Mouse (Mus musculus) liver, embryonic 12.5 days (tissue): ENCODE measurements around the gene Pafah2. TPM values are rescaled to one million over a fixed set of nuclear protein-coding genes. Genes with fewer than 3 reads are reported as not detected.

Source experiments
- ATAC-seq: fragments of 200-750 bp; cut with Nextera tagmentation; 2 replicates; pipeline ENCODE4 v1.8.0; 2017; ENCODE audit warnings: moderate number of reproducible peaks, mild to moderate bottlenecking, moderate library complexity
- H3K27ac ChIP-seq: fragments of 300-500 bp; sonication (generic); 2 replicates; pipeline ENCODE4 v1.5.1; 2016; ENCODE audit warnings: mild to moderate bottlenecking
- H3K27me3 ChIP-seq: fragments of 300-500 bp; sonication (generic); replicated peaks from 2 replicates; pipeline ENCODE4 v1.6.1; 2016; ENCODE audit warnings: mild to moderate bottlenecking, moderate library complexity
- H3K36me3 ChIP-seq: fragments of 300-500 bp; sonication (generic); 2 replicates; pipeline ENCODE4 v1.6.1; 2016; ENCODE audit warnings: mild to moderate bottlenecking, moderate library complexity
- H3K4me1 ChIP-seq: fragments of 300-500 bp; sonication (generic); 2 replicates; pipeline ENCODE4 v1.6.1; 2016
- H3K4me2 ChIP-seq: fragments of 300-500 bp; sonication (generic); 2 replicates; pipeline ENCODE4 v1.6.1; 2016; ENCODE audit warnings: mild to moderate bottlenecking, moderate library complexity
- H3K4me3 ChIP-seq: fragments of 300-500 bp; sonication (generic); 2 replicates; pipeline ENCODE4 v1.5.1; 2016; ENCODE audit warnings: mild to moderate bottlenecking, moderate library complexity
- H3K9ac ChIP-seq: fragments of 300-500 bp; sonication (generic); 2 replicates; pipeline ENCODE4 v1.6.1; 2016; ENCODE audit warnings: mild to moderate bottlenecking, moderate library complexity
- H3K9me3 ChIP-seq: fragments of 300-500 bp; sonication (generic); replicated peaks from 2 replicates; pipeline ENCODE4 v1.6.1; 2016; ENCODE audit warnings: mild to moderate bottlenecking, moderate library complexity
- WGBS: fragments of 180-500 bp; shearing (Covaris S2); methylation state at CpG from one replicate; pipeline ENCODE4 v1.1.7; 2016; ENCODE audit not compliant: insufficient replicate concordance; 5-methylcytosine and 5-hydroxymethylcytosine counted together
- polyA plus RNA-seq: library from polyadenylated mRNA; unstranded; fragments of >200 nt; fragmentation: Nextera tagmentation; extraction: Ambion mirVana; gene quantifications from 2 replicates; pipeline ENCODE4 v1.2.1, GENCODE M21; 2016

Pafah2 gene
- polyA plus RNA-seq, 1 experiment from 2014 or later = 4.7 TPM

- H3K9me3 ChIP-seq = no peaks in the 10 kb centered on the region
- H3K4me2 ChIP-seq = no peak overlapping the region
- H3K4me1 ChIP-seq = no peaks in the 10 kb centered on the region
- no peak overlapping the region for H3K27ac ChIP-seq
- H3K9ac ChIP-seq = no peak overlapping the region
- ATAC-seq = no peak
- no peak overlapping the region for H3K4me3 ChIP-seq
- WGBS = 72% methylated on average over 15 of the region's 15 CpGs
- H3K27me3 ChIP-seq = peaks cover 29% of the 10 kb centered on the region; the same call in 1 of the 2 replicates
- H3K36me3 ChIP-seq = no peaks in the 10 kb centered on the region
Measured at GRCm38 (mm10) chr4:134432686-134433360, 36.7 kb downstream of the Pafah2 start.

GRCm38 (mm10) chr4:134436185-134436584, 40.1 kb downstream of the Pafah2 start:
- 37% methylated on average over 7 of the region's 7 CpGs for WGBS
- Histone ChIP-seq H3K27ac (no peak overlapping the region), H3K4me1 (peaks cover 20% of the 10 kb centered on the region), H3K27me3 (peaks cover 27% of the 10 kb centered on the region; the same call in 1 of the 2 replicates), H3K9ac (no peak overlapping the region), H3K4me2 (no peak overlapping the region), H3K4me3 (no peak overlapping the region), H3K9me3 (no peaks in the 10 kb centered on the region), H3K36me3 (no peaks in the 10 kb centered on the region)
- no peak for ATAC-seq

- peaks cover 27% of the 10 kb centered on the region for H3K27me3 ChIP-seq
- no peaks in the 10 kb centered on the region for H3K36me3 ChIP-seq
- no peak overlapping the region for H3K9ac ChIP-seq
- no peak for ATAC-seq
- H3K27ac ChIP-seq = no peak overlapping the region
- H3K9me3 ChIP-seq = no peaks in the 10 kb centered on the region
- no peak overlapping the region for H3K4me3 ChIP-seq
- H3K4me2 ChIP-seq = no peak overlapping the region
- 77% methylated on average over 10 of the region's 10 CpGs for WGBS
- H3K4me1 ChIP-seq = peaks cover 20% of the 10 kb centered on the region
Measured at GRCm38 (mm10) chr4:134436659-134437058, 40.5 kb downstream of the Pafah2 start.

GRCm38 (mm10) chr4:134439119-134439518, 43.0 kb downstream of the Pafah2 start:
- Histone ChIP-seq H3K27ac (peak overlapping the region; percentile 53), H3K9me3 (no peaks in the 10 kb centered on the region), H3K4me1 (peaks cover 20% of the 10 kb centered on the region), H3K4me2 (peak overlapping the region; percentile 44), H3K36me3 (no peaks in the 10 kb centered on the region), H3K9ac (no peak overlapping the region), H3K27me3 (peaks cover 40% of the 10 kb centered on the region), H3K4me3 (no peak overlapping the region)
- peak; percentile 96 for ATAC-seq
- 22% methylated on average over 3 of the region's 3 CpGs for WGBS

- H3K4me3 ChIP-seq = no peak overlapping the region
- H3K27ac ChIP-seq = peak overlapping the region; percentile 53; the same call in 1 of the 2 replicates
- ATAC-seq = no peak
- H3K36me3 ChIP-seq = no peaks in the 10 kb centered on the region
- H3K9ac ChIP-seq = no peak overlapping the region
- H3K4me2 ChIP-seq = no peak overlapping the region
- H3K9me3 ChIP-seq = no peaks in the 10 kb centered on the region
- H3K4me1 ChIP-seq = peaks cover 20% of the 10 kb centered on the region
- 65% methylated on average over 4 of the region's 4 CpGs for WGBS
- H3K27me3 ChIP-seq = peaks cover 41% of the 10 kb centered on the region
Measured at GRCm38 (mm10) chr4:134439919-134440318, 43.8 kb downstream of the Pafah2 start.

- peaks cover 20% of the 10 kb centered on the region for H3K4me1 ChIP-seq
- H3K9me3 ChIP-seq = no peaks in the 10 kb centered on the region
- 83% methylated on average over 4 of the region's 4 CpGs for WGBS
- H3K27me3 ChIP-seq = peaks cover 51% of the 10 kb centered on the region
- H3K36me3 ChIP-seq = no peaks in the 10 kb centered on the region
- no peak overlapping the region for H3K4me3 ChIP-seq
- no peak for ATAC-seq
- no peak overlapping the region for H3K4me2 ChIP-seq
- no peak overlapping the region for H3K9ac ChIP-seq
- no peak overlapping the region for H3K27ac ChIP-seq
Measured at GRCm38 (mm10) chr4:134442216-134442615, 46.1 kb downstream of the Pafah2 start.

- Histone ChIP-seq H3K4me1 (peaks cover 20% of the 10 kb centered on the region), H3K27ac (no peak overlapping the region), H3K27me3 (peaks cover 61% of the 10 kb centered on the region), H3K9ac (no peak overlapping the region), H3K4me3 (no peak overlapping the region), H3K4me2 (no peak overlapping the region), H3K36me3 (no peaks in the 10 kb centered on the region), H3K9me3 (no peaks in the 10 kb centered on the region)
- no peak for ATAC-seq
- WGBS = 64% methylated on average over 7 of the region's 7 CpGs
Measured at GRCm38 (mm10) chr4:134443589-134443988, 47.5 kb downstream of the Pafah2 start.

GRCm38 (mm10) chr4:134444949-134445348, 48.8 kb downstream of the Pafah2 start:
- H3K4me2 ChIP-seq = no peak overlapping the region
- 52% methylated on average over 7 of the region's 7 CpGs for WGBS
- no peak overlapping the region for H3K9ac ChIP-seq
- no peak overlapping the region for H3K27ac ChIP-seq
- H3K4me1 ChIP-seq = peaks cover 6% of the 10 kb centered on the region
- H3K4me3 ChIP-seq = no peak overlapping the region
- ATAC-seq = no peak
- H3K9me3 ChIP-seq = no peaks in the 10 kb centered on the region
- H3K27me3 ChIP-seq = peaks cover 74% of the 10 kb centered on the region
- no peaks in the 10 kb centered on the region for H3K36me3 ChIP-seq

- no peaks in the 10 kb centered on the region for H3K36me3 ChIP-seq
- 60% methylated on average over 1 of the region's 1 CpGs for WGBS
- no peak overlapping the region for H3K4me2 ChIP-seq
- peaks cover 4% of the 10 kb centered on the region for H3K4me1 ChIP-seq
- ATAC-seq = no peak
- H3K9me3 ChIP-seq = no peaks in the 10 kb centered on the region
- no peak overlapping the region for H3K27ac ChIP-seq
- no peak overlapping the region for H3K9ac ChIP-seq
- H3K4me3 ChIP-seq = no peak overlapping the region
- peaks cover 80% of the 10 kb centered on the region for H3K27me3 ChIP-seq
Measured at GRCm38 (mm10) chr4:134445489-134445888, 49.4 kb downstream of the Pafah2 start.

- no peak overlapping the region for H3K27ac ChIP-seq
- H3K36me3 ChIP-seq = no peaks in the 10 kb centered on the region
- no peak for ATAC-seq
- H3K4me3 ChIP-seq = no peak overlapping the region
- 36% methylated on average over 23 of the region's 23 CpGs for WGBS
- H3K9me3 ChIP-seq = no peaks in the 10 kb centered on the region
- no peak overlapping the region for H3K9ac ChIP-seq
- H3K27me3 ChIP-seq = peaks cover 76% of the 10 kb centered on the region
- H3K4me1 ChIP-seq = peaks cover 8% of the 10 kb centered on the region; the same call in 1 of the 2 replicates
- no peak overlapping the region for H3K4me2 ChIP-seq
Measured at GRCm38 (mm10) chr4:134447966-134448365, 51.8 kb downstream of the Pafah2 start.

- H3K9me3 ChIP-seq = no peaks in the 10 kb centered on the region
- WGBS = 53% methylated on average over 13 of the region's 13 CpGs
- H3K4me3 ChIP-seq = no peak overlapping the region
- peaks cover 84% of the 10 kb centered on the region for H3K27me3 ChIP-seq
- no peak overlapping the region for H3K27ac ChIP-seq
- no peak for ATAC-seq
- no peak overlapping the region for H3K4me2 ChIP-seq
- no peaks in the 10 kb centered on the region for H3K36me3 ChIP-seq
- H3K9ac ChIP-seq = no peak overlapping the region
- H3K4me1 ChIP-seq = peaks cover 14% of the 10 kb centered on the region
Measured at GRCm38 (mm10) chr4:134449595-134450391, 53.7 kb downstream of the Pafah2 start.
